Mouse (Mus musculus) spleen, postnatal 4 days (tissue): ENCODE results near the gene Mrpl53.

Experiments
- DNase-seq, 2 experiments: peaks; one replicate each; pipeline ENCODE4 v3.0.0; 2022; ENCODE audit warnings: low spot score in 2 of 2

Gene Mrpl53

DNA sequence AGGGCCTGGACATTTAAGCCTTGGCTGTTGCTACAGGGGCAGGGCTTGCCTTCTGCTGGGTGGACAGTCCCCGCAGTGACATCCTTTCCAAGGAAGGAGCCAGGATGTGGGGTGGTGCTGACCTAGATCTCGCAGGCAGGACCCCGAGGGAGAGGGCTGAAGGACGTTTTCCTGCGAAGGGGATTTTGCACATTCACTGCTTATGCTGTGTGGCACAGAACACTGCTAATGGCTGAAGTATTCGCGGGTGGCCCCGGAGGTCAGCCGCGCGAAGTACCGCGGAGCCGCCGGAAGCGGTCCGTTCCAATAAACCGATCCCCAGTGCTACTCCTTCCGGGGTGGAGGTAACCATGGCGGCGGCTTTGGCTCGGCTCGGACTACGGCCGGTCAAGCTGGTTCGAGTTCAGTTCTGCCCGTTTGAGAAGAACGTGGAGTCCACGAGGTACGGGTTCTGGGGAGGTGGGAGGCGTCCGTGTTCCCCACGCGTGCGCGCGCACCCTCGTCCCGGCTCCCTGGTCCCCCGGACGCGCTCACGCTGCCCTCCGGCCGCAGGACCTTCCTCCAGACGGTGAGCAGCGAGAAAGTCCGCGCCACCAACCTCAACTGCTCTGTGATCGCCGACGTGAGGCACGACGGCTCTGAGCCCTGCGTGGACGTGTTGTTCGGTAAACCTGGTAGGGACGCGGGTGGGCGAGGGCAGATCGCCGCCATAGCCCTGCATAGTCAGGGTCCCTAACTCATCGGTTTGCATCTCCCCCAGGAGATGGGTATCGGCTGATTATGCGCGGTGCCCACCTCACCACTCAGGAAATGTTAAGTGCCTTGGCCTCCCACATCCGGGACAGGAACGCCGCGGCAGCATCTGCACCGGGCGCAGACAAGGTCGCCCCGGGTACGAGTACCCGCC is at the start of gene Mrpl53:
Gene Mrpl53, plus strand, starts transcription at position 279 of the 907 bp plus-strand sequence.
- peak; percentile 81 to 90 for DNase-seq

DNA sequence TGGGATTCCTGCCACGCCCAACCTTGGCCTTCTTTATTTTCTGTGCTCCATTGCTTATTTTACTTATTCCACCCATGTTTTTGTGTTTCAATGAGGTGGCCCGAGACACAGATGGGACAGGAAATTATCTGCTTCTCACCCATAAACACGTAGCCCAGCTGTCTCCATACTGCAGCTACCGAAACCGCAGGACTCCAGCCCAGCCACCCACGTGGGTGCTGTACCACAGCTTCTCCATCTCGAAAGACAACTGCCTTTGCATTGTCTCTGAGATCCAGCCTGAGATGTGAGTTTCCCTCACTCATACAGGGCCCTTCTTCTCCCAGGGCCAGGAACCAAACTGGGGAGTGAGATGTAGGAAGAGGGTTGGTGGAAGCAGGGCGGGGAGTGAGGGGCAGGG is 42.8 kb upstream of the Mrpl53 start:
- DNase-seq: no peak

DNA sequence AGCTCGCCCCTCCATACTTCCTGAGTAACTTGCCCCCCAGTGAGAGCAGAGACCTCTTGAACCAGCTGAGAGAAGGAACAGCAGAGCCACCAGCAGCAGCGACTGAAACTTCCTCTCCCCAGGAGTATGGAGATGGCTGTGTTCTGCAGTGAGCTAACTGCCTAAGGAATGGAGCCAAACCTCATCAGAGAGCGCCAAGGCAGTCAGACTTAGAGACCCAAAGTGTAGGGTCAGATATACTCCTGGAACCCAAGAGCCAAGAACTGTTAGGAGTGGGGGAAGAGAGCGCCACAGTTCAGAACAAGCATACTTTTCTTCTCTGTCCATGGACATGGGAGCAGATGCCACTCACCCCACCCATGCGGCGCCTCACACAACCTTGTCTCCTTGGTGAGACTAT is 42.4 kb upstream of the Mrpl53 start:
- no peak for DNase-seq

DNA sequence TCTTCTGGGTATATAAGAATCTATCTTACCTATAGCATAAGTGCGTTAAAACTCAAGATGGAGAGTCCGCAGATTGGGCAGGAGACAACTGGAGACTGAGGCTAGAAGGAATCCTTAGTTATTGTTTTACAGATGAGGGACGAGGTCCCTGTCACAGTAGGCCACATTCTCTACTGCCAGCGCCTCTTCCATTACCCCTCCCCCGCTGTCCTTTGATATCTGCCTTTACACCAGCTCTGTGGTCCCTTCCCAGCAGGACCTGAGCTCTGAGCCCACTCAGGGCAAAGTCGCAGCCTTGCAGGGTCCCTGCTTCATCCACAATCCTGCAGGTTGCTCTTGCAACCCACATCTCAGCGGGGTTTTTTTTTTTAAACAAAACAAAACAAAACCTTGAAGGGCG is 40.6 kb upstream of the Mrpl53 start:
- no peak for DNase-seq

DNA sequence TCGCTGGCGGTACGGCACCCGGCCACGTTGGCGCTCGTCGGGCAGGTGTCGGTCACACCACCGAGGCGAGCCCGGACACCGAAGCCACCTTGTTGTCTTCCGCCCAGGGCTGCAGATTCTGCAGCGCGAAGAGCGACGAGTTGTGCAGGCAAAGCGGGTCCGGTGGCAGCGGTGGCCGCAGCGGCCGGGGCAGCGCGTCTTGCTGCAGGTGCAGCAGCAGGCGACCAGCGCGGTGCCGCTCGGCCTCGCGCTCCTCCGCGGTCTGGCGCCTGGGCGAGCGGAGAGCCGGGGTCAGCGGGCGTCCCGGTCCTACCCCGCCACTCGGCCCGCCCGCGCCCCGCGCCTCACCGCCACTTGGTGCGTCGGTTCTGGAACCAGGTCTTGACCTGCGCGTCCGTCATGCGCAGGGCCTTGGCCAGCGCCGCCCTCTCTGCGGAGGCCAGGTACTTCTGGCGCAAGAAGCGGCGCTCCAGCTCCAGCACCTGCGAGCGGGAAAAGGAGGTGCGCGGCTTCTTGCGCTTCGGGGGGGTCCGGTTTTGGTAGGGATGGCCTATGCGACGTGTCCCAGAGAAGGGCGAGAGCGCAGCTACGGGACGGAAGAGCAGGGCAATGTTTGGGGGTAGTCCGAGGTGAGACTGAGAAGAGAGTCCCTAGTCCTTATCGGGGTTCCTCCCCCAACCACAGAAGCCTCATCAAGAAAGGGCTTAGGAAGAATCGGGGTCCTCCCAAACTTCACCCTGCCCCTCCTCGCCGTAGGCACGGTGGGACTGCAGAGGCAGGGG is 39.9 kb upstream of the Mrpl53 start:
- no peak for DNase-seq

DNA sequence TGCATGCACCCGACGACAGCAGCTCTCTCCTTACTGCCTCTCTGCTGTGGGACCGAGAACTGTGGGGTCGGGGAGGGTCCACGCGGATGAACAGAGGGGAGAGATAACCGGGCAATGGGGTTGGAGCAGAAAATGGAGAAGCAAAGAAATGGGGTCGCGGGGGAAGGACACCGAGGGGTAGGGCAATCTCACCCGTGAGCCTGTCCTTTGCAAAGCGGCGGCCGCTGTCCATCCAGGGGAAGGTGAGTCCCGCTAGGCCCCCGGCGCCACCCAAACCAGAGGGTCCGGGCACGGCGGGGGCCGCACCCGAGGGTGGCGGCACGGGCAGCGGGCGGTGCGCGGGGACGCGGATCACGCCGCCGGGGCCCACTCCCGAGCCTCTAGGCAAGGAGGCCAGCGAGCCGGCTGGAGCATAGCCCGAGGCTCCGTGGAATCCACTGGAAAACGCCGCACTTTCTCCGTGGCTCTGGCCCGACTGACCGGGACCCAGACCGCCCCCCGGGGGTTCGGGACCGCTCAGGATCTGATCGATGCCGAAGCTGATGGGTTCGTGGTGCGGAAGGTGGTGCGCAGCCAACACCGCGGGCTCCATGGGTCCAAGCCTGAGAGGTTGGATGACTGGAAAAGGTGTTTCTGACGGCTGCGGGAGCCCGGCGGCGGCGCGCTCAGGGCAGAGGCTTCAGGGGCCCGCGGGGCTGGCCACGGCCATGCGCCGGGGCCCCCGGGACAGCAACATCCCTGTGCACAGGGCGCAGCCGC is 39.2 kb upstream of the Mrpl53 start:
- peak in 1 of 2 experiments; percentile 73 for DNase-seq

DNA sequence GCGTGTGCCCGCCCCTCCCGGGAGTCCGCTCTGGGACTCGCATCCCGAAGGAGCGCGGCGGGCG is 38.8 kb upstream of the Mrpl53 start, which contains the start of gene Tlx2:
Gene Tlx2, minus strand, starts transcription at position 47 of the 64 bp plus-strand sequence.
- DNase-seq: no peak

DNA sequence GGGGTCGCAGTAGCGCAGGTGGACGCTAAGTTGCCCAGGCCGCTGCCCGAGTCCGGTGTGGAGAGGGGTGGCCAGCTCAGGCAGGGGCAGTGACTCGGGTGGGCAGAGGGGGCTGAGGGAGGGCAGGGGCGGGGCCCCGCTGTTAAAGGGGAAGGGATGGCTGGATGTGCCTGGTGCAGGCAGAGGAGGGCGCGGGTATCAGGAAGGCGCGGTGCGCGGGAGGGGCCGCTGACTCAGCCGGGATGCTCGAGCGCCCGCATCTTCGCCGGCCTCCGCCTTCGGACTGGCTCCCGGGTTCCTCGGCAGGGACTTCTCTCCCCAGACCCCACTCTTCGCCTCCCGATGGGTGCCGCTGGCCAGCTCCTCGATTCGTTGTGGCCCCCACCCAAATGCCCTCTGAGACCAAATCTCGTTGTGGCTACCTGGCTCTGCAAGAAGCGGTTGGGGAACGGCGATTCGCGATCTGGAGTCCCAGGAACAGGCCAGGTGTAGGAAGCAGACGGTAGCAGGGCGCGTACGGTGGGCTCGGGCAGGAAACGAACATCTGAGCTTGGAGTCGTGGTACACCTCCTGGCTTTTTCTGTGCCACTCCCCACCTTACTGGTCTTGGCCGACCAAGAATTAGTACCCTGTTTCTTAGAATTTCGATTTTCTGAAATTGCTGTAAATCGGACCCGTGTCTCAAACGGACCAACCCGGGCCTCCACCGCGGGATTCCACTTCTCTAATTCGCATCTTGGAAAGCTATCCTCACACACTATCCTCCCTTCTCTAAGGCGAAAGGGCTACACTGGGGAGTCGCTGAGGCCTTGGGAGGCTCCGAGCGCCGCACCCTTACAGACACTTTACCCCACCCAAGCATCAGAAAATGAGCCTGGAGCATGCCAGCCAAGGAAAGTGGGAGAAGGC is 38.3 kb upstream of the Mrpl53 start:
- DNase-seq: peak in 1 of 2 experiments; percentile 74

DNA sequence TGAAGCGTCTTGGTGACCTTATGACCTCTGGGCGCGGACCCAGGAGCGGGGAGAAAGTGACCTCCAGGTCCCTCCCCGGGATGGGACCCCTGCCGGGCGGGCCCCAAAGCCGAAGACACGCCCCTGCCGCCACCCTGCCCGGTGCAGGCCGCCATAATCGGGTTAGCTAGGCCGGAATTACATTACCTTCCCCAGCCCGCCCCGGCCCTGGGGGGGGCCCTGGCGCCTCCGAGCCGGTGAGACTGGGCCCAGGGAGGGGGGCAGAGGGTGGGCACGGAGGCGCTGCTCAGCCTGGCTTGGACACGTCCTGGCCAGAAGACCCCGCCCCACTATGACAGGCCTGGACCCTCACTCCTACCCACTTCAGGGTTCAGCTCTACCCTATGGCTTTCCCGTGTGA is 37.6 kb upstream of the Mrpl53 start:
- DNase-seq: peak in 1 of 2 experiments; percentile 67

DNA sequence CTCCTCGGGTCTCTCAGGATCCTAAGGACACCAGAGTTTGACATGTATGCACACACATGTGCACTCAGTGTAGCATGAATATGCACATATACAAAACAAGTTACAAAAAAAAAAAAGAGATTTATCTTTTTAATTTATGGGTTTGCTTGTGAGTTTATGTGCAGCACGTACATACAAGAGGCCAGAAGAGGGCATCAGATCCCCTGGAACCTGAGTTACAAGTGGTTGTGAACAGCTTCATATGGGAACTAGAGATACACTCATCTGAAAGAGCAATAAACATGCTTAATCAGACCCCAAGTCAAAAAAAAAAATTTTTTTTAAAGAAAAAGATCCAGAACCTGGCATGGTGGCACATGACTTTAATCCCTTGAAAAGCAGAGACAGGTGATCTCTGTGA is 33.9 kb upstream of the Mrpl53 start:
- DNase-seq: no peak

DNA sequence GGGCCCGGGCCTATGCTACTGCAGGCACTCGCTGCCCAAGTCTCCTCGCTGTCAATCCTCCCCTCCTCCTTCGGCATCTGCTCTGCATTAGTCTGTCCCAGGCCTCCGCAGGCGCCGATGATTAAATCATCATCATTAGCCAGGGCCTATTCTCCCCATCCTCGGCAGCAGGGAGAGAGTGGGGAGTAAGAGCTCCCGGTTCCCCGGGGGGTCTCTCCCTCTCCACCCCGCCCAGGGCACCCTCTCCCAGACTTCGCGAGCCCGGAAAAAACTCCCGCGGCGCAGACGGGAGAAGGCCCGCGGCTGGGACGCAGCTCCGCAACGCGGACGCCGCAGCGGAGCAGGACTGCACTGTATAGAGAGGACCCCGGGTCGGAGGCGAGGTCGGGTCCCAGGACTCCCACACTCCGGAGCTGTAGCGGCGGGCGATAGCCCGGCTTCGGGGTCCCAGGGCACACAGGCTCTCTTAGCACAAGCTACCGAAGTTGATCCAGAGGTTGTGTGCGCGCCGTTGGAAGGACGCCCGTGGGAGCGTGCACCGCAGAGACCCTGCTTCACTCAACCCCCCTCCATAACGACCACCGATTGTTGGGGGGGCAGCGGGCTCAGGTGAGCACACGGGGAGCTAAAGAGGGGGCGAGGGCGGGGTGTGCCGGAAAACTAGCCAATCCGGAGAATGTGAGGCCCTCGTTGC is 31.1 kb upstream of the Mrpl53 start, which contains the start of gene Pcgf1:
Gene Pcgf1, plus strand, starts transcription at position 240 of the 694 bp plus-strand sequence.
- peak; percentile 38 to 77 for DNase-seq

DNA sequence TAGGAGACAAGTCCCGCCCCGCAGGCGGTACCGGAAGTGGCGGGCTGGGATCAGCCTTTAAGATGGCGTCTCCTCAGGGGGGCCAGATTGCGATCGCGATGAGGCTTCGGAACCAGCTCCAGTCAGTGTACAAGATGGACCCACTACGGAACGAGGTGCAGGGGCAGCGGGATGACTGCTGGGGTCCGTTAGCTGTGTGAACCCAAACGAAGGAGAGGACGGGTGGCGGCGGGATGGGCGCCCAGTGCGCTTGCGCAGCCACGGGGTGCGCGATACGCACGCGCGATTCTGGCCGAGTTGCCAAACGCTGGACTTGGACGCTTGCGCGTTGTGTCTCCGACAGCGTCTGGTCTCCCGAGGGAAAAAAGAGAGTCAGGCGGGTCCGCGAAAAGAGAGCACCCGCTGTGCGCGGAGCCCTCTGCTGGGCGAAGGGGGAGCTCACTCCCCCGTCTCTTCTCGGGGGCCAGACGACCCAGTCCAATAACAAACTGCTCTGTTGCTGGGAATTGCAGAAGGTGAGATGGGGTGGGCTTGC is 30.4 kb upstream of the Mrpl53 start:
- DNase-seq: peak; percentile 99 to 100

DNA sequence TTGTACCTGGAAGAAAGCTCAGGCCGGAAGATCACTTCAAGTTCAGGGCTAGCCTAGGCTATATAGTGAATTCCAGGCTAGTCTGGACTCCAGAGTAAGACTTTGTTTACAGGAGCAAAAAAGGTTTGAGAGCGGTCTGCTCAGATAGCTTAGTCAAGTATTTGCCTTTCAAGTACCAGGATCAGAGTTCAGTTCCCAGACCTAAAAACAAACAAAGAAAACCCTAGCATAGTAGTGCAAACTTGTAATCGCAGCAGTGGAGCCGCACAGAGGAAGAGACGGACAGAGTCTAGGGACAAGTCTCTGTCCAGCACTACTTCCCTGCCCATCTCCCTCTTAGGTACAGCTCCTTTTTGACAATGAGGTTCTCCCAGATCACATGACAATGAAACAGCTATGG is 28.6 kb upstream of the Mrpl53 start:
- no peak for DNase-seq

DNA sequence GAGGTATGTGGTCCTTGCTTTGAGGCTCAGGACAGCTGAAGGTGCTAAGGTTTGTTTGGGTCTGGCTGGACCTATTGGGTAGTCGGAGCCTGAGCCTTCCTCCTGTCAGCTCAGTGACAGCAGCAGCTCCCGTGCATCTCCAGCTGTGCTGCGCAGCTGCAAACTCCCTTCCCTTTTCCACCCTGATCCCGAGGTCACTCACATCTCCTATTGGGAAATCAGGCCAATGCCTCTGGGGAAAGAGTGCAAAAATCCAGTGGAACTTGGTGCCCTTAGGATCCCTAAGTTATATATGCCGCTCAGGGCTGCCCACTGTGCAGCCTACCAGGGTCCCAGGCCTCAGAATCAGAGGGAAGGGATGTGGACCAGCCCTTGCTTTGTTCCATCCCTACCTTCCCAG is 25.3 kb upstream of the Mrpl53 start:
- DNase-seq: no peak

DNA sequence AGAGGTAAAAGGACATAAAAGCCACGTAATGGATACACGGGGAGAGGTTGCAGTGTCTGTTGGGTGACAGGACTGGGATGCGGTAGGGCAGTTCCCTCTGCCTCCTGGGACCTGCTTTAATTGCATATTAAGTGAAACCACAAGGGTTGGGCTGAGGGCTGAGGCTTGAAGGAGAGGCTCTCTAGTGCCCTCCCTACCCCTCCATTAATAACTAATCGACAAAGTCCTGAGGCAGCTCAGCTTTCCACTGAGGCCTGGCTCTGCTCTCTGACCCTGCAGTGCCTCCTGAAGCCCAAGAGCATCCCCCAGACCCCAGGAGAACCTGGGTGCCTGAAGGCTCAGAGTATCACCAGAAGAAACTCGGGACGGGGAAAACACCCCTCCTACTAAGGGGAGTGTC is 24.4 kb upstream of the Mrpl53 start:
- no peak for DNase-seq

DNA sequence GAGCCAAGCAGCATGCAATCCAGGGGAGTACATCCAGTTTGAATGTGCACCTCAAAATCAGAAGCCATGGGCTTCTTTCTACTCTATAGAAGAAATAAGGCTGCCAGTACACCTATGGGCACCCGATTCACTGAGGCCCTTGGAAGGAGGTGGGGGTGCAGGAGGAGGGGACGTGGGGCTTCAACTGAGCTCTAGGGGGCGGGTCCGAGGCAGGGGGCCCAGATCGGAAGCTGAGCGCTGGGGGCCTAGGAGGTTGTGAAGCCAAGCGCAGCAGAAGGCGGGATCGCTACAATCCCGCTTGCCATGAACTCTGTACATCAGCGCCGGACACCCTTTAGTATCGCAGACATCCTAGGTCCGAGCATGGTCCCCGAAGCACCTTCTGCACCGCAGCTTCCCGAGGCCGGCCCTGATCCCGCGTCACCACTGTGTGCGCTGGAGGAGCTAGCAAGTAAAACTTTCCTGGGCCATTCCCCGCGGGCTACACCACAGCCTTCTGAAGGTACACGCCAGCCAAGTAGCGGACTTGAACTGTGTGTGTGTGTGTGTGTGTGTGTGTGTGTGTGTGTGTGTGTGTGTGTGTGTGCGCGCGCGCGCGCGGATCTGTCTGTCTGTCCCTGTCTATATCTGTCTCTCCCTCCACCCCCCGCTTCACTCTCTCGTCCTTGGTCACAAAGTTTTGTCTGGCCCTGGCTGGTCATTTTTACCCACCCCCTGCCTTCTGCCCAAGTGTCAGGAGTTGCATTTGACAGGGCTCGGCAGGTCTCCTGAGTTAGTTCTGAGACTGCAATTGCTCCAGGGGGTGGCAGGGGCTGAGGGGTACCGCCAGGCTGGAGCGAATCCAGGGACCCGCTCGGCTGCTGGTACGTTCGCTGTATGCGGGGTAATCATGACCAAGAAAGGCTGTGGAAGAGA is 22.5 kb upstream of the Mrpl53 start, which contains the start of gene Lbx2:
Gene Lbx2, plus strand, starts transcription at position 247 of the 915 bp plus-strand sequence.
- no peak for DNase-seq

DNA sequence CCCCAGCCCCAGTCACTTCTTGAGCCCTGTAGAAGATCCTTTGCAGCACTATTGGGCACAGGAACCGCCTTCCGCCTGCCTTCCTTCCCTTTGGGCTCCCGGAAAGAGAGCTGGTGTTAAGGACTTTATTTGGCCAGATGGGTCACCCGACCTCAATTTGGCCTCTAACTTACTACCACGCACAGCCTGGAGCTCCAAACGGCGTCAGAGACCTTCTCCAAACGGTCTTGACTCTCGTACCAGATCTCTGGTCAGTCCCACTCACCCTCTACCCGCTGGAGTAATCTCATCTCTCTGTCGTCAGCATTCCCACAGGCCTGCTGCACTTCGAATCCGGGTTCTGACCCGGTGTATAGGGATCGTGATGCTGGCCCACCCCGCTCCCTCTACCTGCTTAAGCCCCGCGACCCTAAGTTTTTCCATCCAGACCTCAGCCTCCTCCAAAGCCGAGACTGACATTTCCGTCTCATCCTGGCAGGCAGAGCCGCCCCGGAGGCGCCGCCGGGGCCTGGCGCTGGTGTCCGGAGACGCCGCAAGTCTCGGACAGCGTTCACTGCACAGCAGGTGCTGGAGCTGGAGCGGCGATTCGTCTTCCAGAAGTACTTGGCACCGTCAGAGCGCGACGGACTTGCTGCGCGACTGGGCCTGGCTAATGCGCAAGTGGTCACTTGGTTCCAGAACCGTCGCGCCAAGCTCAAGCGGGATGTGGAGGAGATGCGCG is 21.5 kb upstream of the Mrpl53 start:
- DNase-seq: no peak

DNA sequence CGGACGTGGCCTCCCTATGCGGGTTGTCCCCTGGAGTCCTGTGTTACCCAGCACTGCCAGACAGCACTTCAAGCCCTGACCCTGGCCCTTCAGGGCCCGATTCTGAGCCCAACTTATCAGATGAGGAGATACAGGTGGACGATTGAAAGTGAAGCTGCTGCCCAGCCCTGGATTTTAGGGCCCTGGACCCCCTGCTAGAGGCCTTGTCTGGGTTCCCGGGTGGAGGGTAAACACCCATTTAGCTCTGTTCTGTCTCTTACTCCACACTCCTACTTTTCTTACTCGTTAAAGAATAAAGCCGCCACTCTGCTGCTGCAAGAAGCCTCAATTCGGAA is 20.9 kb upstream of the Mrpl53 start:
- DNase-seq: no peak
